Mouse (Mus musculus): ENCODE measurements at regions not wholly inside any gene's neighbourhood (a gene's known extent, or its start where the extent isn't known, plus 50 kb on each side); places are given as distances from the start of the nearest gene placed in this dataset.
"Not testable (repeated sequence)": the region's sequence is repeated elsewhere in the genome, so short reads cannot be mapped to it uniquely, and the experiment has no call there.

- H3K4me3 ChIP-seq (ENCODE audit: insufficient read depth, low read length): no peak overlapping the region
- no peak for TF ChIP-seq CTCF (IDR thresholded peaks at IDR 0.05; ENCODE audit: borderline replicate concordance, insufficient read depth, low read length)
- no peak for TF ChIP-seq POLR2A (IDR thresholded peaks at IDR 0.05; ENCODE audit: low read depth, low read length)
- no peak overlapping the region for H3K27ac ChIP-seq (ENCODE audit: insufficient read depth, low read length)
- H3K4me1 ChIP-seq (ENCODE audit: control insufficient read depth, insufficient read depth, low read length): no peaks in the 10 kb centered on the region
These were observed 56.9 kb upstream of the Prdm9 start for GRCm38 (mm10) chr17:15620746-15621694.

GRCm38 (mm10) chr17:15622913-15623312 is 58.8 kb upstream of the Prdm9 start:
- TF ChIP-seq POLR2A (IDR thresholded peaks at IDR 0.05; ENCODE audit: low read depth, low read length) (no peak), CTCF (IDR thresholded peaks at IDR 0.05; ENCODE audit: borderline replicate concordance, insufficient read depth, low read length) (no peak)

GRCm38 (mm10) chr17:15630792-15631191 is 66.6 kb upstream of the Prdm9 start:
- H3K4me3 ChIP-seq (ENCODE audit: insufficient read depth, low read length): no peak overlapping the region
- no peaks in the 10 kb centered on the region for H3K4me1 ChIP-seq (ENCODE audit: control insufficient read depth, insufficient read depth, low read length)
- no peak overlapping the region for H3K27ac ChIP-seq (ENCODE audit: insufficient read depth, low read length)
- no peak for TF ChIP-seq POLR2A (IDR thresholded peaks at IDR 0.05; ENCODE audit: low read depth, low read length)
- TF ChIP-seq CTCF (IDR thresholded peaks at IDR 0.05; ENCODE audit: borderline replicate concordance, insufficient read depth, low read length): no peak

More at GRCm38 (mm10) chr17:15622913-15623312, 58.8 kb upstream of the Prdm9 start:
- Histone ChIP-seq H3K4me1 (ENCODE audit: control insufficient read depth, insufficient read depth, low read length) (no peaks in the 10 kb centered on the region), H3K27ac (ENCODE audit: insufficient read depth, low read length) (no peak overlapping the region), H3K4me3 (ENCODE audit: insufficient read depth, low read length) (no peak overlapping the region)

- H3K27ac ChIP-seq (ENCODE audit: insufficient read depth, low read length): no peak overlapping the region
- no peak overlapping the region for H3K4me3 ChIP-seq (ENCODE audit: insufficient read depth, low read length)
- no peaks in the 10 kb centered on the region for H3K4me1 ChIP-seq (ENCODE audit: control insufficient read depth, insufficient read depth, low read length)
- TF ChIP-seq CTCF (IDR thresholded peaks at IDR 0.05; ENCODE audit: borderline replicate concordance, insufficient read depth, low read length): no peak
- TF ChIP-seq POLR2A (IDR thresholded peaks at IDR 0.05; ENCODE audit: low read depth, low read length): no peak
These were observed 67.5 kb upstream of the Prdm9 start for GRCm38 (mm10) chr17:15631626-15632025.

GRCm38 (mm10) chr17:15632090-15632489 is 67.9 kb upstream of the Prdm9 start:
- no peak overlapping the region for H3K4me3 ChIP-seq (ENCODE audit: insufficient read depth, low read length)
- no peak overlapping the region for H3K27ac ChIP-seq (ENCODE audit: insufficient read depth, low read length)
- TF ChIP-seq CTCF (IDR thresholded peaks at IDR 0.05; ENCODE audit: borderline replicate concordance, insufficient read depth, low read length) (no peak), POLR2A (IDR thresholded peaks at IDR 0.05; ENCODE audit: low read depth, low read length) (no peak)
- H3K4me1 ChIP-seq (ENCODE audit: control insufficient read depth, insufficient read depth, low read length): no peaks in the 10 kb centered on the region

- H3K4me3 ChIP-seq (ENCODE audit: insufficient read depth, low read length); H3K27ac ChIP-seq (ENCODE audit: insufficient read depth, low read length); H3K4me1 ChIP-seq (ENCODE audit: control insufficient read depth, insufficient read depth, low read length): not testable (repeated sequence)
These were observed 65.5 kb upstream of the Chd1 start for GRCm38 (mm10) chr17:15639111-15639865.

GRCm38 (mm10) chr17:15640776-15641175 is 64.0 kb upstream of the Chd1 start:
- no peak for TF ChIP-seq CTCF (IDR thresholded peaks at IDR 0.05; ENCODE audit: borderline replicate concordance, insufficient read depth, low read length)
- TF ChIP-seq POLR2A (IDR thresholded peaks at IDR 0.05; ENCODE audit: low read depth, low read length): no peak
- Histone ChIP-seq H3K4me1 (ENCODE audit: control insufficient read depth, insufficient read depth, low read length) (no peaks in the 10 kb centered on the region), H3K4me3 (ENCODE audit: insufficient read depth, low read length) (no peak overlapping the region), H3K27ac (ENCODE audit: insufficient read depth, low read length) (no peak overlapping the region)

GRCm38 (mm10) chr17:15641764-15642163 is 63.0 kb upstream of the Chd1 start:
- no peak overlapping the region for H3K27ac ChIP-seq (ENCODE audit: insufficient read depth, low read length)
- H3K4me1 ChIP-seq (ENCODE audit: control insufficient read depth, insufficient read depth, low read length): no peaks in the 10 kb centered on the region
- H3K4me3 ChIP-seq (ENCODE audit: insufficient read depth, low read length): no peak overlapping the region
- no peak for TF ChIP-seq CTCF (IDR thresholded peaks at IDR 0.05; ENCODE audit: borderline replicate concordance, insufficient read depth, low read length)
- no peak for TF ChIP-seq POLR2A (IDR thresholded peaks at IDR 0.05; ENCODE audit: low read depth, low read length)

- H3K4me3 ChIP-seq (ENCODE audit: insufficient read depth, low read length): no peak overlapping the region
- H3K4me1 ChIP-seq (ENCODE audit: control insufficient read depth, insufficient read depth, low read length): peaks cover 7% of the 10 kb centered on the region; the same call in 1 of the 2 replicates
- H3K27ac ChIP-seq (ENCODE audit: insufficient read depth, low read length): peak overlapping the region; percentile 74
- TF ChIP-seq POLR2A (IDR thresholded peaks at IDR 0.05; ENCODE audit: low read depth, low read length) (no peak), CTCF (IDR thresholded peaks at IDR 0.05; ENCODE audit: borderline replicate concordance, insufficient read depth, low read length) (no peak)
These were observed 58.0 kb upstream of the Chd1 start for GRCm38 (mm10) chr17:15646768-15647167.

Data from embryonic fibroblast, embryonic 13.5 days (primary cell).